Mouse (Mus musculus) C2C12 (cell line): ENCODE results near the gene Arhgap15. TPM values are rescaled to one million over a fixed set of nuclear protein-coding genes. Genes with fewer than 3 reads are reported as not detected.

Source experiments
- H3K27me3 ChIP-seq: one replicate; pipeline ENCODE4 v1.6.1; 2011; ENCODE audit not compliant: control insufficient read depth, insufficient read depth, insufficient read length
- H3K36me3 ChIP-seq: one replicate; pipeline ENCODE4 v1.6.1; 2011; ENCODE audit not compliant: control insufficient read depth, insufficient read depth
- H3K4me3 ChIP-seq: one replicate; pipeline ENCODE4 v1.5.1; 2011; ENCODE audit warnings: mild to moderate bottlenecking, control low read depth; ENCODE audit not compliant: poor library complexity, insufficient read depth, severe bottlenecking
- H3K79me2 ChIP-seq: one replicate; pipeline ENCODE4 v1.6.1; 2011; ENCODE audit not compliant: control insufficient read depth, insufficient read depth
- H3K79me3 ChIP-seq: one replicate; pipeline ENCODE4 v1.6.1; 2011; ENCODE audit warnings: low read depth, control low read depth
- H3ac ChIP-seq: one replicate; pipeline ENCODE3; 2011; ENCODE audit warnings: low read depth; ENCODE audit not compliant: control insufficient read depth, insufficient read length
- CEBPB ChIP-seq: IDR thresholded peaks from one replicate; pipeline ENCODE4 v1.6.1; 2011; ENCODE audit warnings: low read depth, mild to moderate bottlenecking, control low read depth, moderate library complexity
- CTCF ChIP-seq: IDR thresholded peaks from one replicate; pipeline ENCODE4 v1.5.1; 2011; ENCODE audit not compliant: control insufficient read depth, insufficient read depth, insufficient read length
- FOSL1 ChIP-seq: IDR thresholded peaks from one replicate; pipeline ENCODE4 v1.8.0; 2011; ENCODE audit warnings: mild to moderate bottlenecking, low read length; ENCODE audit not compliant: poor library complexity, insufficient read depth, severe bottlenecking
- MAX ChIP-seq: IDR thresholded peaks from one replicate; pipeline ENCODE4 v1.6.1; 2011; ENCODE audit warnings: mild to moderate bottlenecking, control low read depth
- MYOD1 ChIP-seq: IDR thresholded peaks from one replicate; pipeline ENCODE4 v1.6.1; 2011; ENCODE audit warnings: low read depth; ENCODE audit not compliant: control insufficient read depth, insufficient read length
- MYOG ChIP-seq: IDR thresholded peaks from one replicate; pipeline ENCODE4 v1.6.1; 2011; ENCODE audit not compliant: control insufficient read depth, insufficient read length; ENCODE audit errors: extremely low read depth
- USF1 ChIP-seq: IDR thresholded peaks from one replicate; pipeline ENCODE4 v1.6.1; 2011; ENCODE audit warnings: low read depth, mild to moderate bottlenecking, control low read depth, moderate library complexity
- polyA plus RNA-seq: library from polyadenylated mRNA; unstranded; fragments of >200 nt; fragmentation: generic; extraction: Trizol; gene quantifications from one replicate; pipeline ENCODE4 v1.2.1, GENCODE M21; 2012; ENCODE audit warnings: missing spikeins

Arhgap15 gene
- polyA plus RNA-seq, 1 experiment: not detected

DNA sequence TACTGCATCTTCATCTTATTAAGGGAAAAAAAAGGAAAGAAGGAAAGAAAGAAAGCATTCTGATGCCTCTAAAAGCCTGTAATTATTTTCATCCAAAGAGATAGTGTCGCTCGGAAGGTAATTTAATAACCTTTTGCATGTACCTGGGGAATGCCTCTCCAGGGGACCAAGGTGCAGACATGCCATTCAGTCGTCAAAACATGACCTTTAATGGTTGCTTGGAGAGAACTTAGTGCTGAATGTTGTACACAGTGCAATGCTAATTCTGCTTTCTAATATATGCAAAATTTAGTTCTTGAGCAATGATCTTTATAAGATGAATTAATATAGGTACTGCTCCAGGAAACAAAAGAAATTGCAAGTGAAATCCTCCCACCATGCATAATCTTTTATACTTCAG, 239.3 kb downstream of the Arhgap15 start:
- no peaks in the 10 kb centered on the region for H3K36me3 ChIP-seq
- no peaks in the 10 kb centered on the region for H3K27me3 ChIP-seq
- H3ac ChIP-seq: no peak overlapping the region
- H3K79me3 ChIP-seq: no peaks in the 10 kb centered on the region
- TF ChIP-seq CEBPB: no peak
- no peak for TF ChIP-seq MYOD1
- TF ChIP-seq MYOG: no peak
- TF ChIP-seq MAX: no peak
- no peak for TF ChIP-seq FOSL1
- TF ChIP-seq CTCF: no peak
- TF ChIP-seq USF1: no peak
- H3K4me3 ChIP-seq: no peak overlapping the region
- H3K79me2 ChIP-seq: no peaks in the 10 kb centered on the region

- H3K36me3 ChIP-seq: no peaks in the 10 kb centered on the region
- H3ac ChIP-seq: no peak overlapping the region
- H3K79me3 ChIP-seq: no peaks in the 10 kb centered on the region
- no peaks in the 10 kb centered on the region for H3K79me2 ChIP-seq
- no peak overlapping the region for H3K4me3 ChIP-seq
- TF ChIP-seq MYOD1 (no peak), CEBPB (no peak), MAX (no peak), FOSL1 (no peak), USF1 (no peak), CTCF (no peak), MYOG (no peak)
- no peaks in the 10 kb centered on the region for H3K27me3 ChIP-seq
These were observed 241.2 kb downstream of the Arhgap15 start for GRCm38 (mm10) chr2:43989850-43990249.

DNA sequence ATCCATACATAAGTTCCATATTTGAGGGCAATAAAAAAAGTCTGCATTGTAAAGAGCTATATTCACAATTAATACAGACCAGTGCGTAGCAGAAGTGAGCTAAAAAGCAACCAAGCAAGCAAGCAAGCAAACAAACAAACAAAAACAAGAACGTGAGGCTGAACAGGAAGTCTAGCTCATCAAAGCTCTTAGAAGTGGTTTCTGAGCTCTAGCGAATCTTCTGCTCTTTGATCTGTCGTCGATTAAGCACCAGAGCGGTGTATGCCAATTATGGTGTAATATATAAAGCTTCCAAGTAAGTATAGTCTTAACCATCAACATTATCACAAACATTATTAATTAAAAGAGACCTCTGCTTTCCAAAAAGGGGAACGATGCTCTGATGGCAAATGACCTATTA, 243.9 kb downstream of the Arhgap15 start:
- Histone ChIP-seq H3K79me3 (no peaks in the 10 kb centered on the region), H3K79me2 (no peaks in the 10 kb centered on the region), H3K4me3 (no peak overlapping the region), H3ac (no peak overlapping the region), H3K36me3 (no peaks in the 10 kb centered on the region), H3K27me3 (no peaks in the 10 kb centered on the region)
- no peak for TF ChIP-seq MAX
- no peak for TF ChIP-seq CEBPB
- no peak for TF ChIP-seq CTCF
- no peak for TF ChIP-seq FOSL1
- TF ChIP-seq USF1: no peak
- TF ChIP-seq MYOD1: no peak
- no peak for TF ChIP-seq MYOG

DNA sequence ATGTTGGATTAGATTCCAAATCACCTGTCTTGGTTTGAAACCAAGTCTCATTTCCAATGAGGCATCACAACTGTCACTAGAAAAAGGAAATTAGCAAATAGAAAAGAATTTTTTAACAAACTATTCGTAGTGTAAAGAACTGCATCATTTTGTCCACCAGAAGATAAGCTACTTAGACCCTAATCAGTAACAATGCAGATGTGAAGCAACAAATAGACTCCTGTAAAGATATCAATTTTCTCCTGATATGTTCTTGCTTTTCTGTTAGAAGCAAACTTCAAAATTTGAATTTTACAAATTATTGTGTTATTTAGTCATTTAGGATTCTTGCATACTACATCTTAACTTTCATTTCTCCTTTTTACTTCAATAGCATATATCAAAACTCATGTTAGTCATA, 253.8 kb downstream of the Arhgap15 start:
- Histone ChIP-seq H3K4me3 (no peak overlapping the region), H3ac (no peak overlapping the region), H3K36me3 (no peaks in the 10 kb centered on the region), H3K27me3 (no peaks in the 10 kb centered on the region), H3K79me2 (no peaks in the 10 kb centered on the region), H3K79me3 (no peaks in the 10 kb centered on the region)
- no peak for TF ChIP-seq USF1
- no peak for TF ChIP-seq CEBPB
- TF ChIP-seq MYOD1: no peak
- TF ChIP-seq MAX: no peak
- TF ChIP-seq FOSL1: no peak

DNA sequence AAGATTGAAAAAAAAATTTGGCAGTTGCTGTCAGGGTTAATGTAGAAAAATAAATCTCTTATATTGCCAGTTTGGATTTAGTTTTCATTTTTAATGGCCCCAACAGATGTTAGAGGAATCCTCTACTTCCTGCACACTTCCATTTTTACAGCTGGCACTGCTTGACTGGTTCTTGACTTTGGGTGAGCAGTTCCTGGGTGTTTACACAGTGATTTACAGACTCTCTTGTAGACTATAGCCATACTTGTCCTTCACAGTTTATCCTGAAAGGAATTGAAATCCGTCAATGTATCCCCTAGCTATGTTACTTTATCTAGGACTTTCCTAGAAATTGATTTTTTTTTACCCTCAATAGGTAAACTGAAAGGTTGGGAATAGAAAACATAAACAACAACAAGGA, 261.6 kb downstream of the Arhgap15 start:
- Histone ChIP-seq H3K4me3 (no peak overlapping the region), H3K27me3 (no peaks in the 10 kb centered on the region), H3K36me3 (no peaks in the 10 kb centered on the region), H3K79me2 (no peaks in the 10 kb centered on the region), H3ac (no peak overlapping the region), H3K79me3 (no peaks in the 10 kb centered on the region)
- no peak for TF ChIP-seq CTCF
- TF ChIP-seq FOSL1: no peak
- no peak for TF ChIP-seq USF1
- no peak for TF ChIP-seq CEBPB
- no peak for TF ChIP-seq MYOD1
- TF ChIP-seq MYOG: no peak
- TF ChIP-seq MAX: no peak

GRCm38 (mm10) chr2:44013388-44013787, 264.8 kb downstream of the Arhgap15 start:
- TF ChIP-seq USF1: no peak
- no peak for TF ChIP-seq MYOG
- no peak for TF ChIP-seq CTCF
- TF ChIP-seq MYOD1: no peak
- TF ChIP-seq CEBPB: no peak
- TF ChIP-seq FOSL1: no peak
- TF ChIP-seq MAX: no peak

More at GRCm38 (mm10) chr2:44013388-44013787, 264.8 kb downstream of the Arhgap15 start:
- H3K79me3 ChIP-seq: no peaks in the 10 kb centered on the region
- H3K27me3 ChIP-seq: no peaks in the 10 kb centered on the region
- H3K4me3 ChIP-seq: no peak overlapping the region
- H3K79me2 ChIP-seq: no peaks in the 10 kb centered on the region
- H3K36me3 ChIP-seq: no peaks in the 10 kb centered on the region
- no peak overlapping the region for H3ac ChIP-seq
